Mouse (Mus musculus) olfactory bulb, adult 2 months (tissue): ENCODE measurements at regions not wholly inside any gene's neighbourhood (a gene's known extent, or its start where the extent isn't known, plus 50 kb on each side); places are given as distances from the start of the nearest gene placed in this dataset.

Source experiments
- CTCF ChIP-seq: fragments of 200-500 bp; IDR thresholded peaks from 2 replicates; pipeline ENCODE4 v1.5.1; 2012; ENCODE audit warnings: low read depth, mild to moderate bottlenecking, low read length, moderate library complexity; ENCODE audit not compliant: insufficient read depth
- POLR2A ChIP-seq: fragments of 200-500 bp; IDR thresholded peaks from 2 replicates; pipeline ENCODE4 v1.6.1; 2012; ENCODE audit warnings: mild to moderate bottlenecking, low read depth, low read length, moderate library complexity; ENCODE audit not compliant: insufficient read depth

GRCm38 (mm10) chr6:53120385-53120784 lies 52.0 kb upstream of the Jazf1 start:
- no peak for TF ChIP-seq POLR2A
- TF ChIP-seq CTCF: no peak
